Mouse (Mus musculus): Measurements from ENCODE around the gene Yes1.
"Not testable (repeated sequence)": the region's sequence is repeated elsewhere in the genome, so short reads cannot be mapped to it uniquely, and the experiment has no call there.

Gene Yes1

GRCm38 (mm10) chr5:32706226-32706780 lies 95.3 kb downstream of the Yes1 start:
- DNase-seq (ENCODE audit: low spot score in 2 of 2), result no peak

GRCm38 (mm10) chr5:32711485-32711884 lies 100.5 kb downstream of the Yes1 start:
- DNase-seq (ENCODE audit: low spot score in 2 of 2), result no peak

- no peak for DNase-seq (ENCODE audit: low spot score in 2 of 2)
These were observed 101.5 kb downstream of the Yes1 start for GRCm38 (mm10) chr5:32712221-32713041.

- DNase-seq (ENCODE audit: low spot score in 2 of 2), result no peak
These were observed 102.2 kb downstream of the Yes1 start for GRCm38 (mm10) chr5:32713042-32713702.

DNA sequence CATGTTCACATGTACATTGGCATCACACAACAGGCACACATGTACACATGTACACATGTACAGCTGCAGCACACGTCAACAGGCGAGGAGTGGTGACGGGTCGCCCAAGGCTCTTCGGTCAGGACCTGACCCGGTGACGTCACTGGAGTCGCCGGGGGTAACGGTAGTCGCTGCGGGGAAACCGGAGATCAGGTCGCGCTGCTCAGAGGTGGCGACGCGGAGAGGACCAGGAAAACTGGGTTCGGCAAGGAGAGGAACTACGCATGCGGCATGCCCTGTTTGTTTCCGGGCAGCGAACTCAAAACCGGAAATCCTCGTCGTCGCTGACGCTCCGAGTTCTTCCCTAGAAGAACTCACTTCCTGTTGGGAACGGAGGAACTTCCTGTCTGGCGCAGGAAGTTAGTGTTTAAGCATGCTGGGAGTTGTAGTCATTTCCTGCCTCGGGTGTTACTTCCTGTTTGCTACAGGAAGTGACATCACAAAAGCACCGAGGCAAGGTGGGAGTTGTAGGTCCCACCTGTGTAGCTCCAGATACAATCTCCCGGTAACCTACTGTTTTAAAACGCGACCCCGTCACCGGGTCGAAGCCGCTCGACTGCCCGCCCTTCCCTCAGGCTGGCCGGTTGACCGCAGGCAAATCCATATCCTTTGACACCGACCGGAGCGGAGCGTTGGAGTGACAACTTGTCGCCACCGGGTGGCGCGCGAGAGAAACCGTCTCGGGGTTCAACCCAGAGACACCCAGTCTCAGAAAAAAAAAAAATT lies 102.9 kb downstream of the Yes1 start:
- peak; percentile 68 to 81 for DNase-seq (ENCODE audit: low spot score in 2 of 2)

DNA sequence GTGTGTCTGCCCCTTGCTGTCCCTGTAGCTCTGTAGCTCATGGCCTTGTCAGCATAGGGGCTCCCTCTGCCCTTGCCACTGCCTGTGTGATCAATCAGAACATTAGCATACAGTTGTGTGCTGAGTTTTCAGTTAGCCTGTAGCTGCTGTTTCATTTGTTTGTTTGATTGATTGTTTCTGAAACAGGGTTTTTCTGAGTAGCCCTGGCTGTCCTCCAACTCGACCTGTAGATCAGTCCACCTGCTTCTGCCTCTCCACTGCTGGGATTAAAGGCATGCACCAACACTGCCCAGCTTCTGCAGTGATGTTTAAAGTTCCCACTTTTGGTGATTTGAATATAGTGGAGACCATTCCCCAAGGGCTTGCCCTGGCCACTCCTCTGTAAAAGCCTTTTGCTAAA lies 106.8 kb downstream of the Yes1 start:
- no peak for DNase-seq (ENCODE audit: low spot score in 2 of 2)

DNA sequence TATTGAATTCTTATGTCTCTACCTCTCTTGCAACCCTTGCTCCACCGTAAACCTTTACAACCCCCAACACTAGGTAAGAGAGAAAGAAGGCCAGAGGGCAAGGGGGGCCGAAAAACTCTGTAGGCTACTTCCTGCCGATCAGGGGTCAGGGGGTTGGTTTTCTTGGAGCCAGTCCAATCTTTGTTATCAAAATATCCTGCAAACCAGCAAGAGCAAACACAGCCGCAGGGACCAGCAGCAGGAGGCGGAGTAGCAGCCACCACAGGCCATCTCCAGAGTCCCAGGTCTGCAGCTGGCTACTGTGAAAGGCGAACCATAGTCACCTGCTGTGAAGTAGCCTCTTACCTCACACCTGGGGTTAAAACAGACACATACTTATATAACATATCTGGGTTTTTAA lies 107.9 kb downstream of the Yes1 start:
- no peak for DNase-seq (ENCODE audit: low spot score in 2 of 2)

- DNase-seq (ENCODE audit: low spot score in 2 of 2), result no peak
These were observed 109.4 kb downstream of the Yes1 start for GRCm38 (mm10) chr5:32720416-32720815.

GRCm38 (mm10) chr5:32721316-32721715 lies 110.3 kb downstream of the Yes1 start:
- DNase-seq (ENCODE audit: low spot score in 2 of 2), result no peak

GRCm38 (mm10) chr5:32722263-32722662 lies 111.3 kb downstream of the Yes1 start:
- no peak for DNase-seq (ENCODE audit: low spot score in 2 of 2)

DNA sequence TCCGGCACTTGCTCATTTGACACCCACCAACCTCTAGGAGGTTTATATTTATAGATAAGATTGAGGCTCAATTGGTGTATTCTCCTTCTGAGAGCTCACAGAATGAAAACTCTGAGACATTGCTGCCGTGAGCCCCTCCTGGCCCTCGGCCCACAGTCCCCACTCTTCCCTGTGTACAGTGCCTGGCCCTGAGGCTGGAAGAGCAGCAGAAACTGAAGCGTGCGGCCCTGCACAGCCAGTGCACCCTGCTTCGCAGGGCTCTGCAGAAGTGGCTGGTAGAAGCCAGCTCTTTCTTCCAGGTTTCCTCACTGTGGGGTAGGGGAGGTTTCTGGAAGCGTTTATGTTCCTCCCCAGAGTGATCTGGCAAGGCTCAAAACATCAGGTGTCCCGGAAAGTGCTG lies 111.7 kb downstream of the Yes1 start:
- DNase-seq (ENCODE audit: low spot score in 2 of 2), result not testable (repeated sequence)

GRCm38 (mm10) chr5:32723981-32724380 lies 113.0 kb downstream of the Yes1 start:
- DNase-seq (ENCODE audit: low spot score in 2 of 2), result no peak

- DNase-seq (ENCODE audit: low spot score in 2 of 2), result not testable (repeated sequence)
These were observed 114.4 kb downstream of the Yes1 start for GRCm38 (mm10) chr5:32725397-32725796.

DNA sequence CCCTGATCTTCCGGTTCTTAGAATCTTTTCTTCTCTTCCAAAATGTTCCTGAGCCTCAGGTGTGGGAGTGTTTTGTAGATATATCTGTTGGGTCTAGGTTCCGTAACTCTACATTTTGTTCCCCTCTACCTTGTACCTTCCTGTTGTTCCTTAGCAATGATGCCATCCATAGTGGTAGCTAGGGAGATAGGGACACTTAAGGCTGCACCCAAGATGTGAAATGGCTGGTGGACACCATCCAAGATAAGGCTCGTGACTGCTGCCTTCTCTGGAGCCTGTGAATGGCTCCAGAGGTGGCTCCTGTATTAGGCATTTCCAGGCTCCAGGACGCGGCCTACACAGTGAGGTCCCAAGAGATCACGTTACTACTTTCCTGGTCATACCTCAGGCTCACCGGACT lies 117.3 kb downstream of the Yes1 start:
- DNase-seq (ENCODE audit: low spot score in 2 of 2), result no peak

- DNase-seq (ENCODE audit: low spot score in 2 of 2), result no peak
These were observed 117.9 kb downstream of the Yes1 start for GRCm38 (mm10) chr5:32728851-32729250.

DNA sequence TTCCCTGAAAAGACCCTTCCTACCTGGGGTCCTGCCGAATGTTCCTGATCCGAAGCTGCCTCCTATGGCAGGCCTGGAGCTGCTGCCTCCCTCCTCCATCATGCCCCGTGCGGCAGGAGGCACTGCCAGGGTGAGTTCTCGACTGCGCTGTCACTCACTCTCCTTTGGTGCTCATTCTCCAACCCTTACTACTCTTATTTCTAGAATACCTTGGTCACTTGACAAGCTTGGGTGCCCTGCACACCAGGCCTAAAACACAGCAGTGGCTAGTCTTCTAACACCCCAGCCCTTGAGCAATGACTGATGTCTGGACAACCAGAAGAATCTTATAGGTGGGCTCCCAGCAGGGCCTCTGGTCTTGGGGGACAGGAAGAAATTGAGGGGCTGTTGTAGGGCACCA lies 122.9 kb downstream of the Yes1 start:
- DNase-seq (ENCODE audit: low spot score in 2 of 2), result not testable (repeated sequence)

DNA sequence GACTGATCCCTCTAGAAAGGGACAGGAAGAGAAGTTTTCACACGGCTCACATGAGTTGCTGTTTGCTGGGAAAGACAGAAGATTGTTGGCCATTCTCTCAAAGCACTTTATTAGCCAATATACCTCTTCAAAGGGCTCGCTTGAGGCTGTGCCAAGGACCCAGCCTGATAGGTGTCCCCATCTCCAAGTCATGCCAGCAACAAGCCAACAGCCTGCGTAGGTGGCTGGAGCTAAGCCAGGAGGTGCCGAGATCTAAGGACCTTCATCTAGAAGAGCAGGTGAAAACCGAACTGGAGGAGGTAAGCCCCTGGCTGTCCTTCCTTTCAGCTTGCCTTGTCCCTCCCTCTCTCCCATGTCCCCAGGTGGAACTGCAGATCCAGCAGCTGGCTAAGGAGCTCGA lies 124.8 kb downstream of the Yes1 start:
- no peak for DNase-seq (ENCODE audit: low spot score in 2 of 2)
